Mouse (Mus musculus): ENCODE results near the gene 1700034J05Rik. TPM values are rescaled to one million over a fixed set of nuclear protein-coding genes. Genes with fewer than 3 reads are reported as not detected.
A peak's percentile ranks its signal among the peaks of the same experiment; 100 is the strongest.

Gene 1700034J05Rik
- polyA plus RNA-seq, 1 experiment from 2014 or later: 0.39 TPM

DNA sequence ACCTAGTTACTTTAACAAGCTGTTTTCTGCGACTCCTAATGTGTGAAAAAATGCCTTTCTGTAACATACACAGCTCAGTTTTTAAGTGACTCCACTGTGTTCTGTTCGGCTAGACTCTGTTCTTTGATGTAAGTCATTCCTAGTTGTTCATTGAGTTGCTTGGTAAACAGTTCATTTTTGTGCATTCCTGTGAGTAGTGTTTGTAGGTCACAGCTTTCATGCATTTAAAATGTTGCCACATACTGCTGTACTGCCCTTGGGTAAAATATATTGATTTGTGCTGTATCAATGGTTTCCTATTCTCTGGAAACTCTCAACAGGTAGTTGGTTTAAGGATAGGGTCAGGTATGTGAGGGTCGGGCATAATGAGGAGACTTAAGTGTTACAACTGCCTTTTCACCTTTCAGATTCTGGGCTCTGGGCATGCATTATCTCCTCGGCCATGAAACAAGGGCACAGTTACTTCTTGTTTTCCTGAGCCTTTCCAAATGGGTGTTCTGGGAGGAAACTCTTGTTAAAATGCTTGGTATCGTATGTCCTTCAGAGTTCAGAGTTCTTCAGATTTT, 27.7 kb downstream of the 1700034J05Rik start:
- ATAC-seq (ENCODE audit: insufficient number of reproducible peaks, low FRiP score, low TSS enrichment, low read depth): no peak
- no peaks in the 10 kb centered on the region for H3K36me3 ChIP-seq
- H3K9me3 ChIP-seq (replicated peaks): no peaks in the 10 kb centered on the region
- H3K9ac ChIP-seq: no peak overlapping the region
- no peak overlapping the region for H3K4me3 ChIP-seq (replicated peaks)
- WGBS: 54% methylated on average over 5 of the region's 5 CpGs
- no peak overlapping the region for H3K4me2 ChIP-seq (replicated peaks)
- no peak overlapping the region for H3K27ac ChIP-seq (replicated peaks)
- no peaks in the 10 kb centered on the region for H3K27me3 ChIP-seq
- H3K4me1 ChIP-seq: peaks cover 16% of the 10 kb centered on the region; the same call in 1 of the 2 replicates

DNA sequence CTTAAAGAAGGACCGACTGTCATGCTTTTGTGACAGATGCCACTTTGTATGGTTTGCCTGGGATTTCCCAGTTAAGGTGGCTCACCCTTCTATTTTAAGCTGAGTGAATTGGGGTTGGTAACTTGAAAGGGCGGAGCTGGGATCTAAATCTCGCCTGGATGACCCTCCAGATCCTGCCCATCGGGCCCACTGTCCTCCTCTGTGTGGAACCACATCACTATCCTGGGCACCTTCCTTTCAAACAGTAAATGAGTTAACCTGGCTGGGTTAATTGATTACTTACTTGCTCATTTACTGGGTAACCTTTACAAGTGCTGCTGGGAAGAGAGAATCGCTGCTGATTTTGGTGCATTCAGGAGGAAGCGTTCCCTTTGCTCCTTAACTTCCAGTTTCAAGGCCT, 35.9 kb downstream of the 1700034J05Rik start:
- 91% methylated on average over 6 of the region's 6 CpGs for WGBS
- H3K4me1 ChIP-seq: peaks cover 2% of the 10 kb centered on the region
- no peaks in the 10 kb centered on the region for H3K9me3 ChIP-seq (replicated peaks)
- ATAC-seq (ENCODE audit: insufficient number of reproducible peaks, low FRiP score, low TSS enrichment, low read depth): no peak
- H3K4me2 ChIP-seq (replicated peaks): no peak overlapping the region
- no peak overlapping the region for H3K9ac ChIP-seq
- H3K36me3 ChIP-seq: no peaks in the 10 kb centered on the region
- no peaks in the 10 kb centered on the region for H3K27me3 ChIP-seq
- no peak overlapping the region for H3K27ac ChIP-seq (replicated peaks)
- H3K4me3 ChIP-seq (replicated peaks): no peak overlapping the region

DNA sequence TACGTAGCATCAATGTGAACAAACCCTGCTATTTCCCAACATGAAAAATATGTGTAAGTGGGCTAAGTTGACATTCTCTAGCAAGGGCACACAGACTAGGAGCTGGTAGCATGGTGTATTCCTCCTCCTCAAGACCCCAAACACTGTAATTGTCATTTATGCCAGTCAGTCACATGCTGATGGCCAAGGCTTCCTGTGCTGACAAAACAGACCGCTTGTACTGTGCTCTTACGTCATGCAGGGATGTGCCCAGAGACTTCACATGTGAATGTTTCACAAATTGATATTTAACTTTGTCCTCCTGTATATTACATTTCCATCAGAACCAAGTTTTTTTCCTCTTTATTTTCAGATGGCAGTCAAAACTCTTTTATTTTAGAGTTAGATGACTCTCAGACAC, 36.8 kb downstream of the 1700034J05Rik start:
- Histone ChIP-seq H3K4me3 (replicated peaks) (no peak overlapping the region), H3K9me3 (replicated peaks) (no peaks in the 10 kb centered on the region), H3K36me3 (no peaks in the 10 kb centered on the region), H3K4me2 (replicated peaks) (no peak overlapping the region), H3K4me1 (peaks cover 9% of the 10 kb centered on the region), H3K9ac (no peak overlapping the region), H3K27ac (replicated peaks) (no peak overlapping the region), H3K27me3 (no peaks in the 10 kb centered on the region)
- ATAC-seq (ENCODE audit: insufficient number of reproducible peaks, low FRiP score, low TSS enrichment, low read depth): no peak
- WGBS: 70% methylated on average over 3 of the region's 3 CpGs

DNA sequence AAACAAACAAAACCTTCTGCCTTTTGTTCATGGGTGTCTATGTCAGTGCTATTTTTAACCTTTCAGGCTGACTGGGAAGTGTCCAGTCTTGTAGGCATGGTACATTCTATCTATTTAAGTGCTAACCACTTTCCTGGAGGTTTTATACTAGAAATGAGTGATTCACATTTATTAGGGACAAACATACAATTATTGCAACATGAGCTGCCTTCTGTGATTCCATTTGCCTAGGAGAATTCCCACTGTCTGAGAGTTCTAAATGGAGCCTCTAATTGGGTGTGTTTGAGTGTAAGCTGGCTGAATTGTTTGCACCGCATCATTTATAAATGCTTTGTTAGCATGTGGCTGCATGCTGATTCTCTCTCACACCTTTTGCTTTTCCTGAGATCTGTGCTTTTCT, 38.4 kb downstream of the 1700034J05Rik start:
- H3K27me3 ChIP-seq: no peaks in the 10 kb centered on the region
- H3K27ac ChIP-seq (replicated peaks): no peak overlapping the region
- H3K4me1 ChIP-seq: peaks cover 16% of the 10 kb centered on the region
- no peak for ATAC-seq (ENCODE audit: insufficient number of reproducible peaks, low FRiP score, low TSS enrichment, low read depth)
- no peak overlapping the region for H3K4me2 ChIP-seq (replicated peaks)
- H3K9ac ChIP-seq: no peak overlapping the region
- H3K9me3 ChIP-seq (replicated peaks): no peaks in the 10 kb centered on the region
- H3K36me3 ChIP-seq: no peaks in the 10 kb centered on the region
- WGBS: 66% methylated on average over 1 of the region's 1 CpGs
- no peak overlapping the region for H3K4me3 ChIP-seq (replicated peaks)

DNA sequence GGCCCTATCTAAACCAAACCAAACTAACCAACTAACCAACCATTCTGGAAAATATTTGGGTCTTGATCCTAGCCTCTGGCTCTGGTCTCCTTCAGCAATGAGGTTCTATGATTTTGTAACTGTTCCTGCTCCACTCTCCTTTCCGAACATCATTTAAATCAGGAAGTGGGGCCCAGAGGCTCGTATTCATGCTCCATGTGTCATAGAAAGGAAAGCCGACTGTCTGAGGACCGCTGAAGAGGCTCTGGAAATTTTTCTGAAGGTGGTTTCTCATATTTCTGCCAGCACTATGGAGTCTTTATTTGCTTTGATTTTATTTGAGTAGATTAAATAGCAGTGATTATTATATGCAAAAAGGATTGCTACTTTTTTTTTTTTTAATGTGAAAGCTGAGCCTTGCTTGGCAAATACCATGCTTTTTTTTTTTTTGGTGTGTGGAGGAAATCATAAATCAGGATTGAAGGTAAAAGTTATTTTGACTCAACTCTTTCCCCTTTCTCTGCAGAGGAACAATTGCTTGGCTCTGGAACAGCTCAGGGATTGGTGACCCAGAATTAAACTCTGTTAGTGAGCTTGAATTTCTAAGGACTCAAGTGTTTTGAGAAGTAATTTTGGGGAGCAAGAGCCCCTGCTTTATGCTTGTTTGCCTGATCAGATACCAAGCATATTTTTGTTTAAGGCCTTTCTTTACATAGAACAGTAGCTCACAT, 40.6 kb downstream of the 1700034J05Rik start:
- 17% methylated on average over 4 of the region's 4 CpGs for WGBS
- Histone ChIP-seq H3K27me3 (no peaks in the 10 kb centered on the region), H3K36me3 (no peaks in the 10 kb centered on the region), H3K9ac (no peak overlapping the region), H3K4me3 (replicated peaks) (no peak overlapping the region), H3K4me2 (replicated peaks) (no peak overlapping the region), H3K27ac (replicated peaks) (peak overlapping the region; percentile 44; the same call in 1 of the 2 replicates), H3K9me3 (replicated peaks) (no peaks in the 10 kb centered on the region), H3K4me1 (peaks cover 23% of the 10 kb centered on the region)
- no peak for ATAC-seq (ENCODE audit: insufficient number of reproducible peaks, low FRiP score, low TSS enrichment, low read depth)

DNA sequence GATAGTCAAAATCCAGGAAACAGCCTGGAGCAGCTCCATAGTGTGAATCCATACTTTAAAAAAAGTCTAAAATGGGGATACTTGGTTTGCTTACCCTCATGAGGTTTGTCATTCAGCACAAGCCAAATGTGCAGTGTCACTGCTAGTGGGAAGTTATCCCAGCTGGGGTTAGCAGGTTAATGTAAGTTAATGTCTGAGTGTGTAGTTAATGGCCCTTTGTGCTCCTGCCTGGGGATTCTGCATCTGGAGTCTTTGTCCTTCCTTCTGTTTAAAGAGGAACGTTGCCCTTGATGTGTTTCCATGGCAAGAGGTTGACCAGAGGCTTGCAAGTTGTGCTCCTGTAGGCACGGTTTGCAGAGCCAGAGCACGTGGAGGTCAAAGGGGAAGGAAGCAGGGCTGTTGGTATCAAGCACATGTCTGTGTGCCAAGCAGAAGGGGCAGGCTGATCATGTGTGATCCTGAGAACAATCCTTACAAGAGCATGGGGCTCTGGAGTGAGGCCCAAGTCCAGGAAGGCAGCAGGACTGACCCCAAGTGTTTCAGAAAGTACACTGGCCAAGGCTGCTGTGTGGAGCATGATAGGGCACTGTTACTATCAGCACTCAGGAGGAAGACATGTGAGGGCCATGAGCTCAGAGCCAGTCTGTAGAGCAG, 41.3 kb downstream of the 1700034J05Rik start:
- peak overlapping the region; percentile 44; the same call in 1 of the 2 replicates for H3K27ac ChIP-seq (replicated peaks)
- H3K9ac ChIP-seq: no peak overlapping the region
- H3K4me3 ChIP-seq (replicated peaks): no peak overlapping the region
- 0 out of 2 replicates have a peak, but pooled peaks have one; percentile 60 for ATAC-seq (ENCODE audit: insufficient number of reproducible peaks, low FRiP score, low TSS enrichment, low read depth)
- no peaks in the 10 kb centered on the region for H3K36me3 ChIP-seq
- H3K4me1 ChIP-seq: peaks cover 23% of the 10 kb centered on the region
- 34% methylated on average over 3 of the region's 3 CpGs for WGBS
- H3K9me3 ChIP-seq (replicated peaks): no peaks in the 10 kb centered on the region
- no peaks in the 10 kb centered on the region for H3K27me3 ChIP-seq
- no peak overlapping the region for H3K4me2 ChIP-seq (replicated peaks)

DNA sequence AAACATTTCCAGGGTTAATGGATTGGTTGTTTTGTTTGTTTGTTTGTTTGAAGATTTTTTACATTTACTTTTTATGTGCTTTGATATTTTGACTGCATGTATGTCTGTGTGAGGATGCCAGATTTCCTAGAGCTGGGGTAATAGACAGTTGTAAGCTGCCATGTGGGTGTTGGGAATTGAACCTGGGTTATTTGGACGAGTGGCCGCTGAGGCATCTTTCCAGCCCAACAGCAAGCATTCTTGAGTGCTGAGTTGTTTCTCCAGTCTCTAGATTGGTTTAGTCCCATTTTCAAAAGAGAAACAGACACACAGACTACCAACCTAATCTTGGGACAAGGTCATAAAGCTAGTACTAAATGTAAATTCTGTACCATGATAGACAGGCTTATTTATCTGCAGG, 43.4 kb downstream of the 1700034J05Rik start:
- ATAC-seq (ENCODE audit: insufficient number of reproducible peaks, low FRiP score, low TSS enrichment, low read depth): no peak
- Histone ChIP-seq H3K4me1 (peaks cover 31% of the 10 kb centered on the region), H3K36me3 (no peaks in the 10 kb centered on the region), H3K4me2 (replicated peaks) (no peak overlapping the region), H3K27me3 (no peaks in the 10 kb centered on the region), H3K27ac (replicated peaks) (no peak overlapping the region), H3K4me3 (replicated peaks) (no peak overlapping the region), H3K9me3 (replicated peaks) (no peaks in the 10 kb centered on the region), H3K9ac (no peak overlapping the region)
- WGBS: 76% methylated on average over 2 of the region's 2 CpGs

DNA sequence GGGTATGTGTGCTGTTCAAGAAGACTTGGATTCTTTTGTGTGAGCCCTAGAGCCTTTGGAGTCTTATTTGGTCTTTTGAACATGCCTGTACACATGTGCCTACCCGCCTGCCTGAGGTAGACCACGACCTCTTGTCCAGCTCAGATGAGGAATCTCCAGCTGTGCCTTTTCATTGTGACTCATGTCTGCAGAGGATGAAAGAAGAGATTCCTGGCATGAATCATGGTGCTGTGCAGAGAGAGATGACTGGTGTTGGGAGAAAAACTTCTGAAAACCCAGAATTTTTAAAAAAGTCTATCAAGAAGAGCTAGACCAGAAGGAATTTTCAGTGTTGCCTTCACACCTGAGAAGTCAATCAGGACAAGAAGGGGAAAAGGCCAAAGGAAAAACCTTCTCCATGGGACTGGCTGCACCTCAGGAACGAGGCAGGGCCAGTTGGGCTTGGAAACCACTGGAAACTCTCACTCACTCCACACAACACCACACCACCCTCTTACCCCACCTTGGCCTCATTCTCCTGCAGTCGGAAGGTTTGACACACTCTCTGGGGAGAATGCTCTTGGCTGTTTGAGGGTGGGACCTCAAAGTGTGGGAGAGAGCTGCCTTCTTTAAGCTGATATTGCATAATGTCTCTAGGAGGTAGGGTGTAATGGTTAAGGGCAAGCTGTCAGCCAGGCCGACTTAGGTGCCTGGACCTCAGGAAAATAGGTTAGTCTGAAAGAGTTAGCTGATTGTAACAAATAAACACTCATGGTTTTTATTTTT, 44.3 kb downstream of the 1700034J05Rik start:
- H3K9me3 ChIP-seq (replicated peaks): no peaks in the 10 kb centered on the region
- H3K36me3 ChIP-seq: no peaks in the 10 kb centered on the region
- H3K9ac ChIP-seq: no peak overlapping the region
- H3K4me3 ChIP-seq (replicated peaks): no peak overlapping the region
- peaks cover 31% of the 10 kb centered on the region for H3K4me1 ChIP-seq
- no peak for ATAC-seq (ENCODE audit: insufficient number of reproducible peaks, low FRiP score, low TSS enrichment, low read depth)
- H3K27ac ChIP-seq (replicated peaks): no peak overlapping the region
- H3K4me2 ChIP-seq (replicated peaks): no peak overlapping the region
- H3K27me3 ChIP-seq: no peaks in the 10 kb centered on the region
- whole genome bisulfite sequencing: 62% methylated on average over 5 of the region's 5 CpGs

DNA sequence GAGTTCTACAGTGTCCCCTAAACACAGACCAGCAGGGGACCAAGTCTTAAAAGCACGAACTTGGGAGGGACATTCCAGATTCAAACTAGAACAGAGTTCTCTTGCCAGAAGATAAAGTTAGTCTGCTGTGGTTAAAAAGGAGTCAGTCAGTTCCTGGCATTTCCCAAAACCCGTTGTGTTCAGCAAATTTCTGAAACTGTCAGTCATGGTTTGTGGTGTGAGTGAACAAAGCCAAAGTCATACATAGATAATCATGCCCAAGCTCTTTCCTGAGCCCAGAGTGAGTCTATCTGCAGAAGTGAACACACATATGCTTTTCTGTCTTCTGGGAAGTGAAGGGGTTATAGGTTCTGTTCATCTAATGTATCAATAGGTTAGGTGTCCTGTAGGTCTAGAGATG, 45.4 kb downstream of the 1700034J05Rik start:
- Histone ChIP-seq H3K4me1 (peaks cover 31% of the 10 kb centered on the region), H3K4me3 (replicated peaks) (no peak overlapping the region), H3K9ac (no peak overlapping the region), H3K27me3 (no peaks in the 10 kb centered on the region), H3K27ac (replicated peaks) (no peak overlapping the region; the same call in 1 of the 2 replicates), H3K9me3 (replicated peaks) (no peaks in the 10 kb centered on the region), H3K36me3 (no peaks in the 10 kb centered on the region), H3K4me2 (replicated peaks) (no peak overlapping the region)
- ATAC-seq (ENCODE audit: insufficient number of reproducible peaks, low FRiP score, low TSS enrichment, low read depth): no peak
- 56% methylated on average over 2 of the region's 2 CpGs for WGBS

DNA sequence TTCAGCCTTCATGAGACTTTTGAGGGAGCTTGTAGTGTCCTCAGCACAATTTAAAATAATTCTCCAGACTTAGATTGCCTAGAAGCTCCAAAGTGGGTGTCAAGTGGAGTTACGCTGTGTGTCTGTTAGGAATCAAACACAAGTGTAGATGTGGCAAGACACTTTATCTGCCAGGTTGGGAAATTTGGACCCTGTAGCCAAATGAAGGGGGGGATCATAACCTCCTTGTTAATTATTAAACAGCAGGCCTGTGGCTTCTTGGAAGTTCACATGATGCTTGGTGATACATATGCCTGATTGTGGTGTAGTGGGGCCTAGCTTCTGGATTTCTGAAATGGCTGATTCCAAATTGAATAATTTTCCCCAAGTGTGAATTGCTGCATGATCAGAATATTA, 46.4 kb downstream of the 1700034J05Rik start:
- Histone ChIP-seq H3K27me3 (no peaks in the 10 kb centered on the region), H3K36me3 (no peaks in the 10 kb centered on the region), H3K9ac (no peak overlapping the region), H3K9me3 (replicated peaks) (no peaks in the 10 kb centered on the region), H3K27ac (replicated peaks) (no peak overlapping the region), H3K4me2 (replicated peaks) (no peak overlapping the region), H3K4me1 (peaks cover 23% of the 10 kb centered on the region), H3K4me3 (replicated peaks) (no peak overlapping the region)
- 96% methylated on average over 1 of the region's 1 CpGs for WGBS
- ATAC-seq (ENCODE audit: insufficient number of reproducible peaks, low FRiP score, low TSS enrichment, low read depth): no peak

Measured in embryonic facial prominence, embryonic 15.5 days (tissue).